Mouse (Mus musculus) spleen, adult 2 months (tissue): Measurements from ENCODE around the gene Bdnf.

Experiments
- CTCF ChIP-seq: fragments of 200-500 bp; IDR thresholded peaks from 2 replicates; pipeline ENCODE4 v1.5.1; 2011; ENCODE audit warnings: mild to moderate bottlenecking, inconsistent platforms; ENCODE audit not compliant: insufficient read depth, insufficient read length, insufficient replicate concordance; ENCODE audit errors: extremely low read depth
- POLR2A ChIP-seq: fragments of 200-500 bp; IDR thresholded peaks from 2 replicates; pipeline ENCODE4 v1.6.1; 2011; ENCODE audit warnings: low read depth, low read length, inconsistent platforms

GRCm38 (mm10) chr2:109681071-109681470 lies 6.6 kb downstream of the Bdnf start:
- TF ChIP-seq POLR2A, result no peak
- no peak for TF ChIP-seq CTCF
